Mouse (Mus musculus) kidney, postnatal 4 days (tissue): ENCODE measurements at regions not wholly inside any gene's neighbourhood (a gene's known extent, or its start where the extent isn't known, plus 50 kb on each side); places are given as distances from the start of the nearest gene placed in this dataset.
A peak's percentile ranks its signal among the peaks of the same experiment; 100 is the strongest.

Source experiments
- DNase-seq, 2 experiments: peaks; one replicate each; pipeline ENCODE4 v3.0.0; 2021; ENCODE audit warnings: mixed read lengths in 2 of 2

GRCm38 (mm10) chr6:55627228-55627627 is 53.8 kb downstream of the Neurod6 start:
- no peak for DNase-seq

- no peak for DNase-seq
Observed at GRCm38 (mm10) chr6:55620366-55620765, 60.7 kb downstream of the Neurod6 start.

GRCm38 (mm10) chr6:55617922-55618481 is 63.1 kb downstream of the Neurod6 start:
- peak; percentile 46 to 60 for DNase-seq

- DNase-seq = no peak
Observed at GRCm38 (mm10) chr6:55610395-55610794, 70.7 kb downstream of the Neurod6 start.

GRCm38 (mm10) chr6:55609976-55610375 is 71.1 kb downstream of the Neurod6 start:
- DNase-seq = peak in 1 of 2 experiments; percentile 2

GRCm38 (mm10) chr6:55609053-55609452 is 72.0 kb downstream of the Neurod6 start:
- no peak for DNase-seq

- no peak for DNase-seq
Observed at GRCm38 (mm10) chr6:55597088-55597487, 84.0 kb downstream of the Neurod6 start.

- DNase-seq = no peak
Observed at GRCm38 (mm10) chr6:55592126-55592525, 88.9 kb downstream of the Neurod6 start.

- no peak for DNase-seq
Observed at GRCm38 (mm10) chr6:55581106-55581505, 100.0 kb downstream of the Neurod6 start.

- no peak for DNase-seq
Observed at GRCm38 (mm10) chr6:55580036-55580435, 101.0 kb downstream of the Neurod6 start.

- no peak for DNase-seq
Observed at GRCm38 (mm10) chr6:55579611-55580010, 101.5 kb downstream of the Neurod6 start.

- DNase-seq = no peak
Observed at GRCm38 (mm10) chr6:55579105-55579504, 102.0 kb downstream of the Neurod6 start.

GRCm38 (mm10) chr6:55578051-55578450 is 103.0 kb downstream of the Neurod6 start:
- no peak for DNase-seq

- DNase-seq = no peak
Observed at GRCm38 (mm10) chr6:55567521-55567920, 113.5 kb downstream of the Neurod6 start.

- no peak for DNase-seq
Observed at GRCm38 (mm10) chr6:55565260-55566209, 113.8 kb downstream of the Adcyap1r1 start.

- no peak for DNase-seq
Observed at GRCm38 (mm10) chr6:55560606-55561005, 108.8 kb downstream of the Adcyap1r1 start.

- no peak for DNase-seq
Observed at GRCm38 (mm10) chr6:55559797-55560196, 108.0 kb downstream of the Adcyap1r1 start.
